Mouse (Mus musculus): ENCODE measurements around the gene Bahcc1.

- TF ChIP-seq CTCF (conservative IDR thresholded peaks at IDR 0.05; ENCODE audit: insufficient read depth, insufficient read length, low read depth, low read length) (no peak), POLR2A (IDR thresholded peaks at IDR 0.05; ENCODE audit: low read depth, low read length) (no peak)
These were observed 36.3 kb downstream of the Bahcc1 start for GRCm38 (mm10) chr11:120269007-120269406.

All from kidney, adult 2 months (tissue).